Comparison of ENCODE assay signal across 8 mouse cellular contexts in the genomic region with DNA sequence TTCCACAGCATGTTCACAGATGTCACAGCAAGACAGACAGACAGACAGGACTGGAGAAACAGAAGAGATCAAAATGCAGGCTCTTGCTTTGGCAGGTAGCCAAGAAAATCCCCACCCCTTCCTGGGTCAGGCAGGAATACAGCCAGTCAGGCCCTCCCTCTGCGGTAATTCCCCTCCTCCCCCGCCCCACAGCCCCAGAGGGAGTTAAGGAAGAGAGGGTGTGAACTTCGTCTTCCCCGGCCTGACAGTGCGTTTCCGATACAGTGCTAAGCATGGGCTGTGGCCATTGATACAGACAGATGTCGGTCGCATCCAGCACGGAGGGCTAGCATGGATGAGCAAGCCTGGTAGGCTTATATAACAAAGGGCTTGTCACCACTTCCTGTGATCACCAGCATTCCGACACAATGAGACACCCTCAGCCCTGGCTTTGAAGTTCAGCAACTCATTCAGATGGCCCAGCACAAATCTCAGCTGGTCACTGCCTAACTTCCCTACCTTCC. TPM values are rescaled to one million over a fixed set of nuclear protein-coding genes. Genes with fewer than 3 reads are reported as not detected.
A peak's percentile ranks its signal among the peaks of the same experiment; 100 is the strongest.
DNase-seq lines count a peak whose midpoint lies in the region; ATAC-seq and TF ChIP-seq lines count a peak whose summit lies in the region.

No protein-coding gene starts in this region.

- no peak overlapping the region for H3K4me3 ChIP-seq in embryonic fibroblast, embryonic 13.5 days (ENCODE audit: insufficient read depth, low read length)
- H3K4me3 ChIP-seq in hindbrain, embryonic 11.5 days (ENCODE audit: low read depth, low read length), result no peak overlapping the region
- H3K4me3 ChIP-seq in limb, embryonic 14.5 days (replicated peaks; ENCODE audit: low read length), result no peak overlapping the region
- H3K4me3 ChIP-seq in midbrain, embryonic 13.5 days (replicated peaks), result peak overlapping the region; percentile 11; the same call in 1 of the 2 replicates

- H3K4me1 ChIP-seq in embryonic fibroblast, embryonic 13.5 days (ENCODE audit: control insufficient read depth, insufficient read depth, low read length), result peaks cover 13% of the 10 kb centered on the region
- H3K4me1 ChIP-seq in hindbrain, embryonic 11.5 days (replicated peaks; ENCODE audit: control insufficient read depth, insufficient read depth, low read length), result peaks cover 11% of the 10 kb centered on the region
- peaks cover 37% of the 10 kb centered on the region for H3K4me1 ChIP-seq in limb, embryonic 14.5 days (ENCODE audit: control insufficient read depth, insufficient read depth, low read length)
- peaks cover 50% of the 10 kb centered on the region for H3K4me1 ChIP-seq in midbrain, embryonic 13.5 days (replicated peaks)

- peak; percentile 85 for DNase-seq in 3134 (ENCODE audit: extremely low read depth, insufficient read length, low spot score)
- DNase-seq in MN1 (ENCODE audit: low spot score), result peak; percentile 49
- peak; percentile 52 for DNase-seq in hindbrain, embryonic 11.5 days (ENCODE audit: low spot score)
- DNase-seq in limb, embryonic 14.5 days (ENCODE audit: low spot score), result no peak
- DNase-seq in yolk sac, embryonic 10.5 days (ENCODE audit: low spot score), result peak; percentile 93
- no peak for DNase-seq in layer of hippocampus, adult 18-20 months (ENCODE audit: low spot score in 2 of 2)

- no peaks in the 10 kb centered on the region for H3K9me3 ChIP-seq in hindbrain, embryonic 11.5 days (ENCODE audit: control insufficient read depth, low read length)
- H3K9me3 ChIP-seq in limb, embryonic 14.5 days (ENCODE audit: control insufficient read depth, low read length), result no peaks in the 10 kb centered on the region
- H3K9me3 ChIP-seq in midbrain, embryonic 13.5 days, result no peaks in the 10 kb centered on the region

- peak overlapping the region; percentile 22 for H3K4me2 ChIP-seq in hindbrain, embryonic 11.5 days (replicated peaks; ENCODE audit: low read depth, low read length)
- peak overlapping the region; percentile 24; the same call in 1 of the 2 replicates for H3K4me2 ChIP-seq in limb, embryonic 14.5 days (replicated peaks; ENCODE audit: low read depth, low read length, severe bottlenecking)
- H3K4me2 ChIP-seq in midbrain, embryonic 13.5 days (replicated peaks), result peak overlapping the region; percentile 41

- TF ChIP-seq CTCF in embryonic fibroblast, embryonic 13.5 days (IDR thresholded peaks at IDR 0.05; ENCODE audit: borderline replicate concordance, insufficient read depth, low read length), result no peak

- no peaks in the 10 kb centered on the region for H3K27me3 ChIP-seq in hindbrain, embryonic 11.5 days (ENCODE audit: control insufficient read depth, insufficient read depth, low read length)
- H3K27me3 ChIP-seq in limb, embryonic 14.5 days (ENCODE audit: control insufficient read depth, insufficient read depth, low read length), result no peaks in the 10 kb centered on the region
- peaks cover 24% of the 10 kb centered on the region for H3K27me3 ChIP-seq in midbrain, embryonic 13.5 days

- peak; percentile 39; the same call in 1 of the 2 replicates for TF ChIP-seq POLR2A in embryonic fibroblast, embryonic 13.5 days (IDR thresholded peaks at IDR 0.05; ENCODE audit: low read depth, low read length)
- TF ChIP-seq POLR2A in limb, embryonic 14.5 days (IDR thresholded peaks at IDR 0.05; ENCODE audit: borderline replicate concordance, extremely low read depth, insufficient read depth, insufficient read length), result no peak

- ATAC-seq in hindbrain, embryonic 11.5 days (ENCODE audit: low FRiP score), result peak; percentile 49; the same call in 1 of the 2 replicates
- ATAC-seq in limb, embryonic 14.5 days (ENCODE audit: low FRiP score, low read depth), result 0 out of 2 replicates have a peak, but pooled peaks have one; percentile 47
- ATAC-seq in midbrain, embryonic 13.5 days, result peak; percentile 75

- no peaks in the 10 kb centered on the region for H3K36me3 ChIP-seq in hindbrain, embryonic 11.5 days (ENCODE audit: control insufficient read depth, insufficient read depth, low read length)
- no peaks in the 10 kb centered on the region for H3K36me3 ChIP-seq in limb, embryonic 14.5 days (ENCODE audit: control insufficient read depth, insufficient read depth, low read length)
- no peaks in the 10 kb centered on the region for H3K36me3 ChIP-seq in midbrain, embryonic 13.5 days

- peak overlapping the region; percentile 14; the same call in 1 of the 2 replicates for H3K27ac ChIP-seq in embryonic fibroblast, embryonic 13.5 days (ENCODE audit: insufficient read depth, low read length)
- H3K27ac ChIP-seq in hindbrain, embryonic 11.5 days (ENCODE audit: low read depth, low read length), result no peak overlapping the region
- 0 out of 2 replicates have a peak overlapping the region, but pooled peaks have one; percentile 3 for H3K27ac ChIP-seq in limb, embryonic 14.5 days (replicated peaks; ENCODE audit: low read depth, low read length)
- peak overlapping the region; percentile 62; the same call in 1 of the 2 replicates for H3K27ac ChIP-seq in midbrain, embryonic 13.5 days

- WGBS in hindbrain, embryonic 11.5 days, result under 1% methylated on average over 10 of the region's 10 CpGs
- whole genome bisulfite sequencing in limb, embryonic 14.5 days, result 11% methylated on average over 10 of the region's 10 CpGs
- 2% methylated on average over 10 of the region's 10 CpGs for WGBS in midbrain, embryonic 13.5 days

- peak overlapping the region; percentile 32; the same call in 1 of the 2 replicates for H3K9ac ChIP-seq in hindbrain, embryonic 11.5 days (ENCODE audit: low read depth, low read length)
- H3K9ac ChIP-seq in limb, embryonic 14.5 days (ENCODE audit: low read depth, low read length, severe bottlenecking), result no peak overlapping the region
- H3K9ac ChIP-seq in midbrain, embryonic 13.5 days (replicated peaks), result peak overlapping the region; percentile 46

RNA-seq across cellular contexts. Expression of a gene that starts 18.4 kb away (rescaled TPM):
- 11.4 and 11.9 TPM in 2 replicates for polyA plus RNA-seq in embryonic fibroblast, embryonic 13.5 days (2011; ENCODE audit: insufficient read length, low read depth, missing spikeins)
- 4.2 and 6.2 TPM in 2 replicates for polyA plus RNA-seq in hindbrain, embryonic 11.5 days (2014; fragmentation: Nextera tagmentation; extraction: Ambion mirVana)
- polyA plus RNA-seq in limb, embryonic 14.5 days (2012; rRNA removed), result 19.0 and 20.9 TPM in 2 replicates
- polyA plus RNA-seq in limb, embryonic 14.5 days (2014; fragmentation: Nextera tagmentation; extraction: Ambion mirVana), result 9.2 and 10.6 TPM in 2 replicates
- 2.7 and 3.6 TPM in 2 replicates for polyA plus RNA-seq in midbrain, embryonic 13.5 days (2015; fragmentation: Nextera tagmentation; extraction: Ambion mirVana)
- 10 to 100 TPM; 13.2 to 16.5 TPM for total RNA-seq in layer of hippocampus, adult 18-20 months (2021)

Comparison
In these comparisons a context has a peak if more than half of its experiments do, and no peak if none do; other contexts are left out.
1. DNase-seq: peak in 3134 (single experiment), MN1 (single experiment), hindbrain, embryonic 11.5 days (single experiment) and yolk sac, embryonic 10.5 days (single experiment); none in limb, embryonic 14.5 days (single experiment) and layer of hippocampus, adult 18-20 months (0 of 2).
2. Peak in every context shown above with its lines, with median percentiles within 50 percentile points of each other: ATAC-seq and H3K4me2 ChIP-seq.